Mouse (Mus musculus) 3134 (cell line): ENCODE measurements around the gene Prep.
"Not testable (repeated sequence)": the region's sequence is repeated elsewhere in the genome, so short reads cannot be mapped to it uniquely, and the experiment has no call there.

ENCODE experiments used
- DNase-seq: peaks from one replicate; pipeline ENCODE4 v3.0.0-alpha.2; 2011; ENCODE audit warnings: low spot score; ENCODE audit not compliant: insufficient read length; ENCODE audit errors: extremely low read depth

Gene Prep

GRCm38 (mm10) chr10:45174345-45174744 lies 107.3 kb downstream of the Prep start:
- DNase-seq = no peak

GRCm38 (mm10) chr10:45177798-45178197 lies 110.8 kb downstream of the Prep start, which contains the start of gene Popdc3:
Popdc3 (plus strand) TSS chr10:45178098.
- not testable (repeated sequence) for DNase-seq

- DNase-seq = no peak
Measured at GRCm38 (mm10) chr10:45180677-45181326, 113.8 kb downstream of the Prep start.

GRCm38 (mm10) chr10:45181344-45181743 lies 114.3 kb downstream of the Prep start:
- no peak for DNase-seq

- no peak for DNase-seq
Measured at GRCm38 (mm10) chr10:45185457-45185856, 118.5 kb downstream of the Prep start.

- no peak for DNase-seq
Measured at GRCm38 (mm10) chr10:45193330-45194310, 126.6 kb downstream of the Prep start.

- no peak for DNase-seq
Measured at GRCm38 (mm10) chr10:45194531-45194930, 127.5 kb downstream of the Prep start.

GRCm38 (mm10) chr10:45204582-45204981 lies 137.6 kb downstream of the Prep start:
- DNase-seq = no peak

GRCm38 (mm10) chr10:45210201-45210600 lies 143.2 kb downstream of the Prep start:
- DNase-seq = no peak

GRCm38 (mm10) chr10:45216676-45217075 lies 149.7 kb downstream of the Prep start:
- DNase-seq = peak; percentile 3
